Mouse (Mus musculus): ENCODE measurements at regions not wholly inside any gene's neighbourhood (a gene's known extent, or its start where the extent isn't known, plus 50 kb on each side); places are given as distances from the start of the nearest gene placed in this dataset.

DNA sequence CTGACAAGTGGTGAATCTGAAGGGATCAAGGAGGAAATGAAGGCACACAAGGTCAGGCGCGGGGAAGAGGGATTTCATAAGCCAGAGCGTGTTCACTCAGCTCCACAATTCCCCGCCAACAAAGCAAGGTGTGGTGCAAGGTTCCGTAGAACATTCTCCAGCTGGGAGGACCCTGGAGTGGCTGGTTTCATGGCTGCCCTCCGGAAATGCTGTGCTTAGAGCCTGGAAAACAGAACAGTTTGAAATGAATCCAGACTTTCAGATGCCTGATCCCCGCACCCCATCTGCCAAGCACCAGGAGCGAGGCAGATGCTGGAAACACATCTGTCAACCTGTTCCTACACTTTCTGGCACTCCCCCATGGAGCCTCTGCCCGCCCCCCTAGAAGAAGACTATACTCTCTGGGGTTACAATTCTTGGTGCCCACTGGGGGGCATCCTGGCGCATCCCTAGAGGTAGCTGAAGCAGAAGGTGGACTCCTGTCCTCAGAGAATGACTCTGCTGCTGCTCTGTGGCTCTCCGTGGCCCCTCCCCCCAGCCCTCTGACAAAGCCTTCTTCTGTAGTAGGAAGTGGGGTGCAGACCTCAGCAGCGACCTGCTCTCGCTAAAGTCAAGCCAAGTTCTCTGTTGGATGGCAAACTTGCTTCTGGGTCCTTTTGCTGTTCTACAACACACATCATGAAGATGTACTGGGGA is 54.5 kb upstream of the Mafb start:
- peak; percentile 44 for DNase-seq (ENCODE audit: low read depth, low spot score)

DNA sequence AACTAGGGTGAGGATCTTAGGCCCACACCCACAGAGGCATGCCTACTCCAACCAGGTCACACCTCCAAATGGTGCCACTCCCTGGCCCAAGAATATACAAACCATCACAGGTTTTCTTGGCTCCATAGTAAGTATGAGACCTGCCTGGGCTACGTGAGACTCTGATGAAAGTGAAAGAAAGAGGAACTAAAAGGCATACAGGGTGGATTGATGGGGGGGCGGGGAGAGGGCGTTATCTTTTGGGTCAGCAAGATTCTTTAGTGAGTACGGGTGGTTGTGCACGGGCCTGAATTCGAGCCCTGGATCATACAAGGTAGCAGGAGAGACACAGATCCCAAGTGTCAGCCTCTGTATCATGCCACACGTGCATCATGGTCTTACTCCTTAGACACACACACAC is 57.6 kb upstream of the Mafb start:
- no peak for DNase-seq (ENCODE audit: low read depth, low spot score)

DNA sequence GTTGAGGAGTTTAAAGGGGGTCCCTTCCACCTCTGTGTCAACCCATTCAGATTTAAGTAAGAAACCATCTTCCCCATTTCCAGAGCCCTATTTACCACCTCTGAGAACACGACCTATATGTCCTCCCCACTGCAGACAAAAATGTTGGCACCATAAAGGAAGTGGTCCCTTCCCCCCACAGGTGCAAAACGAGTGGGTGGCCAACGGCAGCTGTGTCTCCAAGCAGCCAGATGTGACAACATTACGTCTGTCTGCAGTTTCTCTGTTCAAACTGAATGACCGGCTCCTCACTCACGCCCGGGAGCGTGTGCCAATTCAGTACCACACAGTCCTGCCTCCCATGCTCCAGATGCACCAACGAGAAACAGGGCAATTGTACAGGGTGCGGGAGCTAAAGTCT is 60.6 kb upstream of the Mafb start:
- peak; percentile 41 for DNase-seq (ENCODE audit: low read depth, low spot score)

DNA sequence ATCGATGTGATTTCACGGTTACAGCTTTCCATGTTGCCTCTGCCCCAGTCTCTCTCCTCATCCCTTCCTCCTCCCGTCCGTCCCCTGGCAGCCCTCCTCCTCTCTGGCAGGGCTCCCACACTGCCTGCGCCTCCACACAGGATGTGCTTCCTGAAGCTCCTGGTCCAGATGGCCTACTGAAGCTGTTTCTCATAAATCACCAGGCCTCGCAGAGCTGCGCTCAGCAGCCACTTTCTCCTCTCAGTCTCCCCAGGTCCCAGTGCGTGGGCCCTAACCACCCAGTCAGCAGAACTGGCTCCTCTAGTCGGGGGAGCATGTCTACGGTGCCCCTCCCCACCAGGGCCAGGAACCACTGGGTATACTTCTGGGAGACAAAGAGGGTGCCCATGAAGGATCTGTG is 66.4 kb upstream of the Mafb start:
- DNase-seq (ENCODE audit: low read depth, low spot score), result no peak

DNA sequence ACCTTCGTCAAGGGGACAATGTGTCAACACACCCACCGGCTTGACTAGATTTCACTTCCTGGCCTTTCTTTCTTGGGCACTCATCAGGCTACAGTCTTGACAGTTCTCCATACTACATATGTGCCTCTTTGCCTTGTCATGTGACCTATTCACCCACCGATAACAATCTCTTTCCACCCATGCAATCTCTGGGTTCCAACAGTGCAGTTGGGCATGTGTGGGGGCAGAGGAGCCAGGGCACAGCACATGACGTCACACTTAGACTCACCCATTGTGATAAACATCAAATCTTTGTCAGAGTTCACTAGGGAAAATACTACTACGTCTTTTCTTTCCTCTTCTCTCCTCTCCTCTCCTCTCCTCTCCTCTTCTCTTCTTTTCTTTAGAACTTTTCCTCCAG is 67.8 kb upstream of the Mafb start:
- DNase-seq (ENCODE audit: low read depth, low spot score), result peak; percentile 70

DNA sequence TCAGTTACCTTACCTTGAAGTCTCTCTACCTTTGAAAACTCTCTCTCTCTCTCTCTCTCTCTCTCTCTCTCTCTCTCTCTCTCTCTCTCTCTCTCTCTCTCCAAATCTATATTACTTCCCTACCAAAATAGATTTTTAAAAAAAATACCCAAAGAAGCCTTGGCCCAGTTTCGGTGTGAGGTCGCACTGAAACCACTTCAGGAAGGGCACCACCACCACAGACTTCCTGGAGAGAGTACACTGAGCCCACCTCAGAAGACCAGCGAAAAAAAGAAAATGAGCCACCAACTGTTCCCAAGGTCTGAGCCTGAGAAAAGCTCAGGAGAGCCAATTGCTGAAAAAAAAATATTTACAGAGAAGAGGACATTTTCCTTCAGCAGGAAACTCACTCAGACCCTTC is 68.8 kb upstream of the Mafb start:
- no peak for DNase-seq (ENCODE audit: low read depth, low spot score)

DNA sequence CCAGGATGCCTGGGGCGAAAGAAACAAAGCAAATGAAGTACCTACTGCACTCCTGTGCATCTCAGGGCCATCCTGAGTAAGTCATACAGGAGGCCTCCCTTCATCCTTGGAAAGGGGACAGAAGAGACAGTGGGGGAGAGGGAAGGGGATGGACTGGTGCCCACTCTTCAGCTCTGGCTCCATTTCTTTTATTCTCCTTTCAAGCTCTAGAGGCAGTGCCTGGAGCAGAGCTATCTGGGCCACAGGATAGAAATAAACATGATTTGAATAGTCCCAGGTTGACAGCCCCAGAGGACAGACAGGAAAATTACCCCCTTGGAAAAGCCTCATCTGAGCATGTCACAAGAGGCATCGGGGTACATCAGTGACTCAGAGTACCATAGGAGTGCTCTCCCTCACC is 72.2 kb upstream of the Mafb start:
- DNase-seq (ENCODE audit: low read depth, low spot score), result no peak

DNA sequence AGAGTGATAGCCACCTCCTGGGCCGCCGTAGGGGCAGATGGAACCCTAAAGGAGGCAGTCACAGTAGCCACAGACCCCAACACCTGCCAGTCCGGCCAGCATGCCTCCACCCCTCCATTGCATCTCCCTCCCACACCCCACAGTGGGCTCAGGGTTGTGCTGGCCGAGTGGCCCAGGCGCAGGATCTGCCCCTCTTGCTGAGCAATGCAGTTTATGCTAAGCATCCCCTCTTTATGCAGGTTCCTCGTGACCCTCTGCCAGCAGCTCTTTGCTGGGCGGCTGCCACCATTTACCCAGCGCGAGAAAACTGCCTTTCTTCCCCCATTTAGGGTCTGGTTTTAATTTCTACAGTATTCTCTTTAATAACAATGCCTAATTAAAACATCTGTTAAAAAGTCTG is 73.4 kb upstream of the Mafb start:
- no peak for DNase-seq (ENCODE audit: low read depth, low spot score)

DNA sequence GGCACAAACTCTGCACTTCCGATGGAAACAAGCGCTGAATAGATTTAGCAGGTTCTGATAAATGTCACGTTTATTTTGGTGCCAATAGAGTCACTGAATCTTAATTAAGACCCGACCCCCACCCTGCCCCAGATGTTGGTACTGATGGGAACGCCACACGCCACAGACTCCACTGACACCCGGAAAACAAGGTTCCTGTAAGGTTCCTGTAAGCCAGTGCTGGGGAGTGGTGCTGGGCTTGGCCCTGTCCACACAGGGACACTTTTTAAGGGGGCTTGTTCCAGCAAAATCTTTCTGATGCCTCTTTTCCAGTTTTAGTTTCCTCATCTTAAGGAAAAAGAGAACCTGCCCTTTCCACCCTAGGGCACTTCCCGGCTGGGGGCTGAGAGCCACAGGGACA is 84.2 kb upstream of the Mafb start:
- DNase-seq (ENCODE audit: low read depth, low spot score), result no peak

DNA sequence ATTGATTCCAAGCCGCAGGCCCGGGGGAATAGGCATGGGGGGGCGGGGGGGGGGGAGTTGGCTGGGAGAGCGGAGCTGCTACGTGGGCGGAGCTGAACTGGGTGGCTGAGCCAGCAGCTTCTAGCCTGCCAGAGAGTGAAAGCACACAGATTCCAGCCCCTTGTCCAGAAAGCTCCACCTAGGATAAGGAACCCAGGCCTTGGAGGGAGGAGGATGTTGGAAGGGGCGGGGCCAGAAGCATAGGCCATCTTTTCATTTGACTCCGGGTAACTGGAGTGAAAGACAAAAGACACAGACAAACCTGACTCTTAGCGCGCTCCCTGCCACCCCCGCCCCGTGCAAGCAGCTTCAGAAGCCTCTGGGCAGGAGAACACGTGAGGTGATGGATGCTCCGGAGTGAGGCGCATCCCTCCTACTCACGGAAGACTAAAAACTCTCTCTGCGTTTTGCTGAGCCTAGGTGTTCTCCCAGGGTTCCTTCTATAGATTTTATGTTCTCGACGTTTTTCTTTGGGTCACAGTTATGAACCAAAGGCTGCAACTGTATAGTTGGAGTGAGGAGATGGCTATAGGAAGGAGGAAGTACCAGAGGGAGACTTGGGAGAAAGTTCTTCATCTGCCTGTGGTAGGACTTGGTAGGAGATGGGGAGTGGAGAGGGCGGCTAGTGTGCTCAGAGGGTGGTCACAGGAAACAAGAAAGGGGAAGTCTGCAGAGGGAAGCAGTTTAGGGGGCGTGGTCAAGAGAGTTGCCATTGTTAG is 84.8 kb upstream of the Mafb start:
- peak; percentile 58 for DNase-seq (ENCODE audit: low read depth, low spot score)

DNA sequence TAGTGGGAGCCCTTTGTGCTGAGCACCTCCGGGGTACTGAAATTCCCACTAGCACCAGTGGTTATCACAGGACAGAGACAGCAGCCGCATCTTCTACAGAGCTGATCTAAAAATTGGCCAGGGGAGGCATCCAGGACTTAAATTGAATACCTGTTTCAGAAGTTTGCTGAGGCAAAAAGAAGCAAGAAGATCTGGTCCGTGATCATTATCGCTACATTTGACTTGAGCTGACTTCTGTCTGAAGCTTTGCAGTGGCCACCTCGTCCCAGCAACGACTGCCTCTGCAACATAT is 85.3 kb upstream of the Mafb start:
- no peak for DNase-seq (ENCODE audit: low read depth, low spot score)

DNA sequence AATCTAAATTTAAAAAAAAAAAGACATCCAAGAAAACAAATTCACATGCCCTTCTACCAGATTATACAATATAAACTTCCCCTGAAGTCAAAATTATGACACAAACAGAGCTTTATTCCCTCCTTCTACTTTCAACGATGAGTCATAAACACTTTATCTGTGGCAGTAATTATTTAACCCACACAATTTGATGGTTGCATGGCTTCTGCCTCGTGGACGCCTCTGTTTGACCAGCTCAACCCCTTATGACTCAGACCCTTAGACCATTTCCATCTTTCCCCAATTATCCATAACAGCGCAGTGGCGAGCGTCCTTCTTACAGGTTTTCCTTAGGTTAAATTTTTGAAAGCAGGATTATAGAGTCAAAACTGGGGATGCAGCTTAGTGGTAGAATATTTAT is 85.9 kb upstream of the Mafb start:
- DNase-seq (ENCODE audit: low read depth, low spot score), result no peak

DNA sequence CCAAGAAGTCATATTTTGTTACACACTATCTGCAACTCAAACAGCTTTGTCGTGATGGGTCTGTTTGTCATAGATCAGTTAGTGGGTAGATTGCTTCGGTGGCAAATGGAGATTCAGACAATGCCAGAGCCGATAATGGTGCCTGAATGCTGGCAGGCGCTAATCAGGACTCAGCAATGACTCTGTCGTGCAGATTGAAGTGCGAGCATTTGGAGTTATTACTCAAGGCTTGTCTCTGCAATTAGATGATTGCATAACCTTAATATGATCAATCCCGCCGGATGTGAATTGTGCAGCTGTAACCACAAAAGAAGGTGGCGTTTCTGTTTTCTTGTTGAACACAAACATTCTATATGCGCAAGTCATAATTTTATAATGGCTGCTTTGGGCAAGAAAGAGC is 88.8 kb upstream of the Mafb start:
- no peak for DNase-seq (ENCODE audit: low read depth, low spot score)

DNA sequence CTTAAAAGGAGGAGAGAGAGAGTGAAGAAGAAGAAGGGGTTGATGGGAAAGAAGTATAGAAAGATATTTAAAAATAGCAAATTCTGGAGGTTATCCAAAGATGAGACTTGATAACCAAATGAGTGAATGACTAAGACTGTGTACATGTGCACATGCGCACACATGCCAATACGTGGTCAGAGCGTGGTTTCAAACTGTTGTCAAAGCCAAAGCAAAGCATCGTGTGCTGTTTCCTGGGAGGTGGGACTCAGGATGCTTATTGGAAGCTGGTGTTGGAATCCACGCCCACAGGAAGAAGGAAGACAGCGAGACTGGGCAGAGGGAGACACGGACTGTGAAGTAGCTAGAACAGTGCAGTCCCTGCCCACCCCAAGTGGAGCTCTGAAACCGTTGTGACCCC is 89.8 kb upstream of the Mafb start:
- no peak for DNase-seq (ENCODE audit: low read depth, low spot score)

DNA sequence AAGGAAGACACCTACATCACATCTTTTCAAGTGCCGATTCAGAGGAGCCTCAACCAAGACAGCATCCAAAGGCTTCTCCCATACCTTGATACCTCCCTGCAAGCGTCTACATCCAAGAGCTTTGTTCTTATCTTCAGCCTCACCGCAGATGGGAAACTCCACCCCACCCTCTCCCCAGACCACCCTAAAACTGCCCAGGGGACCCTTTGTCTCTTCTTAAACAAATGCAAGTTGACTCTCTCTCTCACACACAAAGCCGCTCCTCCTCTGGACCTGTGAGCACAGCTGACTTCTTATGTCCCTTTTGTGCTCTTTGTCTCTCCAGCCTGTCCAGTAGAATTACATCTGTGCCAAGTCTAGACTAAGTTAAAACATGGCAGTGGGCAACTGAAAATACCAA is 104.7 kb upstream of the Mafb start:
- no peak for DNase-seq (ENCODE audit: low read depth, low spot score)

DNA sequence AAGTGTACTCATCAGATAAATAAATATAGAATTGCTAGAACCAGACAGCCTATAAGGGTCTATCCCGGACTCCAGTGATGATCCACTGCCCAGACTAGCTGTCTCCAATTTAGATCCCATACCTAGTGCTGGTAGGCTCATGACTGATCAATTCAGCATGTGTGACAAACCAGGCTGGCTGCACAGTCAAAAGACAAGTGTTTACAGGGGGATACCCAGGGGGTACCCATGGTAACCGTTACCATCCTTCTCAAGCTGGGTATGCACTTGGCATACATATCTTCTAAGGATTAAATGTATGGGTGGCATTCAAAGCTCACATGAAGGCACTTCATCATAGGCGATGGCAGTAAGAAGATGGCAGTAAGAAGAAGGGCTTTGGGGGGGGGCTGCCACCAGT is 109.3 kb upstream of the Mafb start:
- no peak for DNase-seq (ENCODE audit: low read depth, low spot score)

DNA sequence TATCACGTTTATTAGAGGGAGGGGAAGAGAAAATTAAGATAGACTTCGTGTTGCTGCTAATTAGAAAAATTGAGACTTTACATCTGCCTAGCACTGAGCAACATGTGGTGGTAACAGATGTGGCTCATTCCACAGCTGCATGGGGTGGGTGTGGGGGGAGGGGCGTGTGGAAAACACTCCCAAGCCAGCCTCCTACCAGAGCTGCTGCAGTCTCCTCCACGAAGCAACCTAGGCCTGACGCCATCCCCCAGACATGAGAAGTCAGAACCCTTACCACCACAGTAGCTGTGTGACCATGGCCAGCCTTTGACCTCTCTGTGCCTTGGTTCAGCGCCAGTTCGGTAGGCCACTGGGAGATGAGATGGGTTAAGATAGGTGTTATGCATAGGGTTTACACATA is 112.4 kb upstream of the Mafb start:
- DNase-seq (ENCODE audit: low read depth, low spot score), result no peak

DNA sequence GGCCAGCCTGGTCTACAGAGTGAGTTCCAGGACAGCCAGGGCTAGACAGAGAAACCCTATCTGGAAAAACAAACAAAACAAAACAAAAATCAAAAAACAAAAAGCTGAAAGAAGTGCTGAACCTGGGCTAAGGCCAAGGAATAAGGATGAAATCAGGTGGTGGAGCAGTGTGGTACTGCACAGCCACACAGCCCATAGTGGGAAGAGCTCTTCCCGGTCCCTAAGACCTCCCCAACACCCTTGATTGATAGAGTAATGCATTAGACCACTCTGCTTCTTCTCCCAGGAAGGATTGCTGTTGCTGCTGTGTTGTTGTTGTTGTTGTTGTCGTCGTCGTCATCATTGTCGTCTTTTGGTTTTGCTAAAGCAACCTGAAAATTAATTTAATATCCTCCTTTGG is 118.2 kb upstream of the Mafb start:
- no peak for DNase-seq (ENCODE audit: low read depth, low spot score)

DNA sequence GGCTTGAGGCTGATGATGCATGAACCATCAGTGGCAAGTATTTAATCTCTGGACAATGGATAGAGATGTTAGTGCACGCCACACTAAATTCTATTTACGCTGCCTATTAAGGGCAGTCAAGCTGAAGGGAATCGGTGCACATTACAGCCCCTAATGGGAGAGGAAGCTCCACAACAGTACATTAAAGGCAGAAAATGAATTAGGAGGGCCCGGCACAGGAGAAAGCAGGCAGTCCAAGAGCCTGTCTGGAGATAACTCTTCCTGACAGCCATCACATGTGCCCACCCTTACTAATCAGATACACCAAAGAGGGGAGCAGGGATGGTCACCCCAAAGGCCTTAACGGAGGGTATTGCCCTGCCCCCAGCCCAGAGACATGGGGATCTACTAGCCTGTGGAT is 118.7 kb upstream of the Mafb start:
- DNase-seq (ENCODE audit: low read depth, low spot score), result no peak

DNA sequence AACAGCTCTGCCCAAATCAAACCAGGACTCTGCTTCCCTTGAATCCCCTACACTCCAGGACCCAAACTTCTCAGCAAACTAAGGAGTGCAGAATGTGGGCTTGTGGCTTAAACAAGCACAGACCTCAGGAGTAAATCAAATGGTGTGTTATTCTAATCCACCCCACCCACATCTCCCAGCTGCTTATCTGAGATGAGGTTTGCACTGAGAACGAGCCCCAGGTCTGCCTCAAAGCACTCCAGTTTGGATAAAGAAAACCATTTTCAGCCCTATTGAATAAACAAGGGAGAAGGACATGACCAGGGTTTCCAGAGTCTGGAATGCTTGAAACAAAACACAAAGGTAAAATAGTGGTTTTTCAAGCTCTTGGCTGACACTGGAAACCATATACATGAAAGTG is 132.9 kb upstream of the Mafb start:
- no peak for DNase-seq (ENCODE audit: low read depth, low spot score)

DNA sequence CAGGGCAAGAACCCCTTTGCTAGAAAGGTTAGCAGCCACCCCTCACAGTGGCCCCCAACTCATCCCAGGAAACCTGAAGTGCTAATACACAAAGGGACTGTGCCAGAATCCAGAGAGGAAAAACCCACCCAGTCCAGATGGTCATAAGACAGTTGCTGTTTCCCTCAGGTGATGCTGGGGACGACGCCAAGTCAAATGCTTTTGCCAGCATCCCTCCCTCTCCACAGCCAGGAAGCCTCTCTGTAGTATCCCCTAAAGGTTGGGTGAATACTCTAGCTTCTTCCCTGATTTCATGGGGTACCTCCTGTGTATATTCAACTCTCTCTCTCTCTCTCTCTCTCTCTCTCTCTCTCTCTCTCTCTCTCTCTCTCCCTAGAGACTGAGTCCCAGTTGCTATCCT is 136.0 kb upstream of the Mafb start:
- no peak for DNase-seq (ENCODE audit: low read depth, low spot score)

DNA sequence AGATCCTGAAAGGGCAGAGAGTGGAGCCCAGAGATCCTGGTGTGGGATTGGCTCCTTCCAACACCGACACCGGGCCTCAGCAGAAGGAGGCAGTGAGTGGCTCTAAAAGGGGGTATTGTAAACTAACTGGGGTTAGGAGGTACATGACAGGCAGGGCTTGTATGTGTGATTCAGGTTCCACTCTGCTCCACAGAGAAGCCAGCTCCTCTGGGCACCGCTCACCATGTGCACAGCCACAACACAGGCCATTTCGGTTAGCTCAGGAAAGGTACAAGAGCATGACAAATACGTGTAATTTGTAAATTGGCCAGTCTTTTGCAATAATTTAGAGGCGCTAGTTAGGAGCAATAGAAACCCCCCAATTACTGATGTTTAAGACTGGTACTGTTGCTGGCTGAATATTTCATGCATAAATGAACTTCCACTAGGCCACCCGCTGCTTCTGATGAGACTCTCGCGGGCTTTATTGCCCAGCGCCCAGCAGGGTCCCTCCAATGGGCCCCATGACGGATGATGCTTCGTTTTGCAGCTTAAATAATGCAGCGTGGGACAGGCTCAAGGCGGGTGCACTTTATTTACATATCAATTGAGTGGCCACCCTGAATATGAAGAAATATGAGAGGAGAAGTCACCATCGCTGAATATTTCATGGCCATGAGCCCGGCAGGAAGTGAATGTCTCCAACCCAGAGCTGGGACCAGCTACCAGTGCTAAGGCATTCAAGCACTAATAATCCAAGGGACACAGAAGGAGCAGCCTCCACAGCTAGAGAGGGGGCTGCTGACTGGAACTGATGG is 136.9 kb upstream of the Mafb start:
- DNase-seq (ENCODE audit: low read depth, low spot score), result no peak

DNA sequence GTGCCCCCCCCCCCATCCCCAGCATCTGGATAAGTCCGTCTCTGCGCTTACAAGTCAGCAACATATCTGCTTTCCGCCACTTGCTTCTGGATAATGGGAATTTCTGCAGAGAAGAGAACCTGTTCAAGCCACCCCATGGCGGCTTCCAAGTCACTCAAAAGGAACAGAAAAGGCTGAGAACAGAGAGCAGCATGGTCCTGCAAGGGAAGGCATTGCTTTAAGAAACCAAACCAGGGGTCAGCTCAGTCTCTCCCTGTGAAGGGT is 137.5 kb upstream of the Mafb start:
- DNase-seq (ENCODE audit: low read depth, low spot score), result no peak
